Comparison of ENCODE assay signal across 8 mouse cellular contexts in genomic region chr17:24752415-24753394, GRCm38 (mm10). TPM values are rescaled to one million over a fixed set of nuclear protein-coding genes. Genes with fewer than 3 reads are reported as not detected.
DNase-seq lines count a peak whose midpoint lies in the region; ATAC-seq and TF ChIP-seq lines count a peak whose summit lies in the region.

TSS of gene Hs3st6 (plus strand) at chr17:24752988.

- peak; percentile 86 for ATAC-seq in heart, postnatal 0 days (ENCODE audit: insufficient read depth, low read depth)
- ATAC-seq in hindbrain, embryonic 12.5 days (ENCODE audit: low FRiP score) = peak; percentile 73
- peak; percentile 75 for ATAC-seq in liver, embryonic 14.5 days (ENCODE audit: insufficient read depth)
- peak; percentile 86 for ATAC-seq in stomach, embryonic 14.5 days (ENCODE audit: insufficient number of reproducible peaks, insufficient read depth, low FRiP score, low read depth)

- H3K4me2 ChIP-seq in heart, postnatal 0 days (ENCODE audit: low read depth, low read length) = peak within 1 kb of the TSS; percentile 95
- H3K4me2 ChIP-seq in hindbrain, embryonic 12.5 days (replicated peaks) = peak within 1 kb of the TSS; percentile 88
- peak within 1 kb of the TSS; percentile 68 for H3K4me2 ChIP-seq in liver, embryonic 14.5 days (ENCODE audit: low read depth)
- H3K4me2 ChIP-seq in stomach, embryonic 14.5 days (replicated peaks; ENCODE audit: low read depth, low read length) = peak within 1 kb of the TSS; percentile 95

- DNase-seq in heart, postnatal 0 days (ENCODE audit: low spot score) = no peak
- DNase-seq in heart, adult 18-20 months = no peak
- DNase-seq in adrenal gland, postnatal 25 days = peak; percentile 49
- DNase-seq in liver, embryonic 14.5 days (ENCODE audit: low read depth in 3 of 3, low spot score in 3 of 3) = no peak
- DNase-seq in right cerebral cortex, postnatal 25 days = no peak
- DNase-seq in right cerebral cortex, adult 18-20 months = no peak

- peak within 1 kb of the TSS; percentile 58 for H3K4me3 ChIP-seq in heart, postnatal 0 days (ENCODE audit: low read depth, low read length)
- H3K4me3 ChIP-seq in hindbrain, embryonic 12.5 days = peak within 1 kb of the TSS; percentile 49
- H3K4me3 ChIP-seq in liver, embryonic 14.5 days (ENCODE audit: insufficient read depth in 1 of 2, low read depth in 2 of 2, low read length in 2 of 2) = peak within 1 kb of the TSS; percentile 41 to 45
- peak within 1 kb of the TSS; percentile 43 for H3K4me3 ChIP-seq in stomach, embryonic 14.5 days (ENCODE audit: low read depth, low read length)

- no peaks in the 10 kb centered on the region for H3K36me3 ChIP-seq in heart, postnatal 0 days (replicated peaks; ENCODE audit: control insufficient read depth, insufficient read depth, low read length)
- no peaks in the 10 kb centered on the region for H3K36me3 ChIP-seq in hindbrain, embryonic 12.5 days
- no peaks in the 10 kb centered on the region for H3K36me3 ChIP-seq in liver, embryonic 14.5 days (replicated peaks; ENCODE audit: control insufficient read depth, insufficient read depth, low read depth)
- H3K36me3 ChIP-seq in stomach, embryonic 14.5 days (ENCODE audit: control insufficient read depth, insufficient read depth, low read length) = no peaks in the 10 kb centered on the region

- no peak for TF ChIP-seq EP300 in heart, postnatal 0 days (IDR thresholded peaks at IDR 0.05; ENCODE audit: low read depth)
- no peak for TF ChIP-seq EP300 in liver, embryonic 14.5 days (IDR thresholded peaks at IDR 0.05; ENCODE audit: low read depth)

- no peak for TF ChIP-seq CTCF in heart, postnatal 0 days (IDR thresholded peaks at IDR 0.05; ENCODE audit: low read depth)
- TF ChIP-seq CTCF in liver, embryonic 14.5 days (IDR thresholded peaks at IDR 0.05; ENCODE audit: low read depth) = no peak

- H3K9me3 ChIP-seq in heart, postnatal 0 days (replicated peaks; ENCODE audit: control insufficient read depth, low read length) = no peaks in the 10 kb centered on the region
- H3K9me3 ChIP-seq in hindbrain, embryonic 12.5 days (replicated peaks) = no peaks in the 10 kb centered on the region
- H3K9me3 ChIP-seq in liver, embryonic 14.5 days (ENCODE audit: control insufficient read depth, low read length) = no peaks in the 10 kb centered on the region
- H3K9me3 ChIP-seq in stomach, embryonic 14.5 days (ENCODE audit: control insufficient read depth, low read depth, low read length) = no peaks in the 10 kb centered on the region

- no peak within 1 kb of the TSS; the same call in 1 of the 2 replicates for H3K9ac ChIP-seq in heart, postnatal 0 days (replicated peaks; ENCODE audit: low read depth, low read length)
- H3K9ac ChIP-seq in hindbrain, embryonic 12.5 days = peak within 1 kb of the TSS; percentile 60
- no peak within 1 kb of the TSS for H3K9ac ChIP-seq in liver, embryonic 14.5 days (replicated peaks)
- H3K9ac ChIP-seq in stomach, embryonic 14.5 days (replicated peaks; ENCODE audit: low read depth, low read length) = no peak within 1 kb of the TSS; the same call in 1 of the 2 replicates

- H3K4me1 ChIP-seq in heart, postnatal 0 days (ENCODE audit: control insufficient read depth, insufficient read depth) = 0 out of 2 replicates have a peak, but pooled peaks cover 6% of the 10 kb centered on the region
- H3K4me1 ChIP-seq in hindbrain, embryonic 12.5 days = peaks cover 14% of the 10 kb centered on the region
- H3K4me1 ChIP-seq in liver, embryonic 14.5 days (replicated peaks; ENCODE audit: control insufficient read depth in 2 of 2, insufficient read depth in 2 of 2, low read length in 1 of 2) = no peaks in the 10 kb centered on the region; a peak in 1 of 4 replicates
- H3K4me1 ChIP-seq in stomach, embryonic 14.5 days (ENCODE audit: control insufficient read depth, insufficient read depth, low read length) = 0 out of 2 replicates have a peak, but pooled peaks cover 4% of the 10 kb centered on the region

- H3K27ac ChIP-seq in heart, postnatal 0 days (ENCODE audit: low read depth) = no peak within 1 kb of the TSS
- no peak within 1 kb of the TSS for H3K27ac ChIP-seq in hindbrain, embryonic 12.5 days
- no peak within 1 kb of the TSS for H3K27ac ChIP-seq in liver, embryonic 14.5 days
- no peak within 1 kb of the TSS for H3K27ac ChIP-seq in stomach, embryonic 14.5 days (ENCODE audit: low read length)

- WGBS in heart, postnatal 0 days = 2% methylated on average over 55 of the region's 82 CpGs
- under 1% methylated on average over 82 of the region's 82 CpGs for WGBS in hindbrain, embryonic 12.5 days
- WGBS in liver, embryonic 14.5 days (ENCODE audit: insufficient replicate concordance) = 2% methylated on average over 78 of the region's 82 CpGs
- WGBS in stomach, embryonic 14.5 days = under 1% methylated on average over 68 of the region's 82 CpGs

- peaks cover 58% of the 10 kb centered on the region for H3K27me3 ChIP-seq in heart, postnatal 0 days (ENCODE audit: control insufficient read depth, insufficient read depth, low read length)
- peaks cover 88% of the 10 kb centered on the region for H3K27me3 ChIP-seq in hindbrain, embryonic 12.5 days
- H3K27me3 ChIP-seq in liver, embryonic 14.5 days (ENCODE audit: control insufficient read depth, insufficient read depth, low read length) = peaks cover 55% of the 10 kb centered on the region
- H3K27me3 ChIP-seq in stomach, embryonic 14.5 days (ENCODE audit: control insufficient read depth, insufficient read depth, low read length) = peaks cover 39% of the 10 kb centered on the region

RNA-seq across cellular contexts. Expression of gene Hs3st6, which starts in this region (rescaled TPM):
- total RNA-seq in heart, postnatal 0 days (2014; rRNA removed; ENCODE audit: low replicate concordance) = 0.23 and 3.4 TPM in 2 replicates
- polyA plus RNA-seq in heart, postnatal 0 days (2015; fragmentation: Nextera tagmentation; extraction: Ambion mirVana) = 0.14 TPM in 2 replicates
- under 1 TPM in 1 of 2 experiments, not detected in 1; 0.33 TPM for total RNA-seq in heart, adult 18-20 months (2021)
- total RNA-seq in adrenal gland, postnatal 25 days (2021) = 2.8 and 3.0 TPM in 2 replicates
- 2.5 and 4.8 TPM in 2 replicates for polyA plus RNA-seq in hindbrain, embryonic 12.5 days (2016; fragmentation: Nextera tagmentation; extraction: Ambion mirVana)
- polyA plus RNA-seq in liver, embryonic 14.5 days (2012; rRNA removed) = 0.03 and 0.06 TPM in 2 replicates
- not detected in 2 replicates for polyA plus RNA-seq in liver, embryonic 14.5 days (2014; fragmentation: Nextera tagmentation; extraction: Ambion mirVana)
- polyA plus RNA-seq in stomach, embryonic 14.5 days (2014; fragmentation: Nextera tagmentation; extraction: Ambion mirVana) = 1.1 and 1.5 TPM in 2 replicates

Comparison
In these comparisons a context has a peak if more than half of its experiments do, and no peak if none do; other contexts are left out.
1. Peak in ATAC-seq, H3K4me3 ChIP-seq and H3K4me2 ChIP-seq in liver, embryonic 14.5 days; RNA of the gene not detected or under 1 TPM.